Mouse (Mus musculus) layer of hippocampus, postnatal 10 days (tissue): Measurements from ENCODE around the gene Ndufb6. TPM values are rescaled to one million over a fixed set of nuclear protein-coding genes. Genes with fewer than 3 reads are reported as not detected.

Experiments
- DNase-seq, 2 experiments: peaks; one replicate each; pipeline ENCODE4 v3.0.0; 2021; ENCODE audit warnings: low spot score in 2 of 2
- total RNA-seq, 2 experiments: library from RNA; stranded (reverse); gene quantifications; 2 replicates each; pipeline ENCODE4 v1.2.3; 2021

The Ndufb6 gene
- total RNA-seq, 2 experiments from 2014 or later = 229 TPM

- DNase-seq = no peak
Observed at GRCm38 (mm10) chr4:40254385-40255103, 24.7 kb downstream of the Ndufb6 start.

GRCm38 (mm10) chr4:40253766-40254165, 25.5 kb downstream of the Ndufb6 start:
- no peak for DNase-seq

DNA sequence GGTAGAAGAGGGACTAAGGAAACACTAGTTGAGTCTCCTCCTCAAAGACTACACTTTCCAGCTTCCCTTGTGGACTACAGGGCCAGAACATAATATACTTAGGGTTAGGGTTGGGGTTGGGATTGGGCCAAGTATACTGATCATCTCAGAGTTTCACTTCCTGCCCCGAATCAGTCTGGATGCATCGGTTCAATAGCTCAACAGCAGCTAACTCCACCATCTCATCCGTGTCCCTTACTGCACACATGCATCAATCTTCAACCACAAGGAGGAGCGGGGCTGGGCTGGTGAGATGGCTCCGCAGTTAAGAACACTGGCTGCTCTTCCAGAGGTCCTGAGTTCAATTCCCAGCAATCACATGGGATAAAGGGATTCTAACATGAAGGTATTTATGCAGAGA, 28.2 kb downstream of the Ndufb6 start:
- no peak for DNase-seq

- DNase-seq = no peak
Observed at GRCm38 (mm10) chr4:40244035-40244434, 35.2 kb downstream of the Ndufb6 start.

- DNase-seq = no peak
Observed at GRCm38 (mm10) chr4:40243006-40243405, 36.2 kb downstream of the Ndufb6 start.

DNA sequence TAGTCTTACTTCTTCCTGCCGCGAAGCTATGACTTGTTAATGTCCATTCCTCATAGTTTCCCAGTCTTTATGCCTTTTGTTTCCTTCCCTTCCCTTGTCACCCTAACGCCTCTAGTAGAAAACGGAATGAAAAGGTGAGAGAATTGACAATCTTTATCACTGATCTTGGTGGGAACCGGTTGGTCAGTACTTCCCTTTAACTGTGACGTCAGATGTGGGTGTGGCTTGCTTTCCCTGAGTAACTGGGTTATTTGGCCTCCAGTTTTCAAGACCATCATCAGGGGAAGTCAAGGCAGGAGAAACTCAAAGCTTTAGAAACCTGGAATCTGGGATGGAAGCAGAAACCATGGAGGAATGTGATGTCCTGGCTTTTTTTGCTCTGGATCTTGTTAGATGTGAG, 37.3 kb downstream of the Ndufb6 start:
- no peak for DNase-seq

- no peak for DNase-seq
Observed at GRCm38 (mm10) chr4:40240272-40240744, 38.9 kb downstream of the Ndufb6 start.

- DNase-seq = peak; percentile 17 to 25
Observed at GRCm38 (mm10) chr4:40239409-40240271, 39.6 kb downstream of the Ndufb6 start, which contains the start of gene Ddx58. Ddx58 (minus strand) TSS chr4:40239828.

DNA sequence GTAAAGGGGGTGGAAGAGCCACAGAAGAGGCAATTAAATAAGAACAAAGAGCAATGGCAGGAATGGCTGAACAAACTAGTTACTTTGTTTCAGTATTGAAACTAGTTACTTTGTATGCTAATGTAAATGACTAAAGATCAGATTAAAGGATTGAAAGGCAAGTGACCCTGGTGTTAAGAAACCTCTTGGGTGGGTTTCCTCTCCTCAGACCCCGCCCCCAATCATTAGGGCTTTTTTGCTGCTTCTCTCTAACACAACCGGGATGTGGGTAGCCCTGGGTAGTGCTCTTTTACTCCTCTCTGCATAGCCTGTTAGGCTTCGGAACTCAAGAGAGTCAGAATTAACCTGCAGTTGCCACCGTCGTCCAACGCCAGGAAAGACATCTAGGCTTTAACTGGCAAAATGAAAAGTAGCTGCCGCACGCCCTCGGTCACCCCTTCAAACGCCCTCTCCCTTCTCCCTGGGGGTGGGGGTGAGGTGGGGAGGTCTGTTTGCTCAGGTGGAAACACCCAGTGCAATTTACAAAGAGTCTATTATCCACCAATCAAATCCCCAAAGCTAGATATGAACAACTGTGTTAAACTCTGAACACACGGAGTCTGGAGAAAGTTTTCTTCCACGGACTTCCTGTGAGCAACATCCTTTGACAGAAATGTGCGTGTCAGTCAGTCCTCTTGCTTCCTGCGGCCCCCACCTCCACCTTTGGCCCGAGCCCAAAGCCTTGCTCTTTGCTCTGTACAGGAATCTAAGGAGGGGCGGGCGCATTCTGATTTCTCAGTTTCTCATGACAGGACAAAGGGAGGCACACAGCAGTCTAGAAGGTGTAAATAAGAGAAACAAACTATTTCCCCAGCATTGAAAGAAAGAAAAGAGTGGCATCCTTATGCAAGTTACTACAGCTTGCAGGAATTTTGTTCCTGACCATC, 40.5 kb downstream of the Ndufb6 start:
- DNase-seq = peak; percentile 15 to 35

DNA sequence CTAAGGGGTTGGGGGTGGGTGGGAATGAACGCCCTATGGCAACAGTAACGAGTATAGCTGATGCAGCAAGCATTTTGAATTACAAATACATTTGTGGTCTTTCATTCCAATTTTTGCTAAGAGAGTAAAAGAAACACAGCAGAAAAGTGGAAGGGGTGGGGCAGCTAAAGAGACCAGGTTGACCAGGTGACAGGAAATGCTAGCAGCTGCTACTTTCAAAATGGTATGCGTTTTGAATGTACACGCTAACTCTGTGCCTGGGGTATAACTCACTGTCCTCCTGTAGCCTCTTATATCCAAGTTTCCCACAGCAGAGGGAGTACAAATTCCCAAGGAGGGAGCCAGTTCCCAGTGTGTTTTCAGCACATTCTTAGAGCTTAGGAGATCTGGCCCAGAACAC, 42.4 kb downstream of the Ndufb6 start:
- DNase-seq = no peak

DNA sequence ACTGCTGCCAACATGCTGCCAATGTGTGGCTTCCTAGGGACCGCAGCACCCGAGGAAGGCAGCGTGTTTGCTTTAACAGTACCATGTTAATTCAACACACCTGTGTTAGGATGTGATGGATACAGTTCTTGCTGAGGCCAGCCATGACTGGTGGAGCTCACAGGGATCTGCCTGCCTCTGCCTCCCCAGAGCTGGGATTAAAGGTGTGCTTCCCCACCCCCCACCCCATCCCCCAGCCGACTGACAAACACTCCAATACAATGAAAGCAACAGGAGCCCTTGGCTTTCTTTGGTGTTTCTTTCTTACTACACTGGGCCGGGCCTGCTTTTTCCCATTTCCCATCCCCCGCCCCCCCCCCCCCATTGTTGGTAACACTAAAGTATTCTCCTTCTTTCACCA, 45.0 kb downstream of the Ndufb6 start:
- no peak for DNase-seq

- no peak for DNase-seq
Observed at GRCm38 (mm10) chr4:40233062-40233664, 46.1 kb downstream of the Ndufb6 start.

- DNase-seq = no peak
Observed at GRCm38 (mm10) chr4:40229723-40230122, 49.5 kb downstream of the Ndufb6 start.

- no peak for DNase-seq
Observed at GRCm38 (mm10) chr4:40227886-40228285, 51.3 kb downstream of the Ndufb6 start.

DNA sequence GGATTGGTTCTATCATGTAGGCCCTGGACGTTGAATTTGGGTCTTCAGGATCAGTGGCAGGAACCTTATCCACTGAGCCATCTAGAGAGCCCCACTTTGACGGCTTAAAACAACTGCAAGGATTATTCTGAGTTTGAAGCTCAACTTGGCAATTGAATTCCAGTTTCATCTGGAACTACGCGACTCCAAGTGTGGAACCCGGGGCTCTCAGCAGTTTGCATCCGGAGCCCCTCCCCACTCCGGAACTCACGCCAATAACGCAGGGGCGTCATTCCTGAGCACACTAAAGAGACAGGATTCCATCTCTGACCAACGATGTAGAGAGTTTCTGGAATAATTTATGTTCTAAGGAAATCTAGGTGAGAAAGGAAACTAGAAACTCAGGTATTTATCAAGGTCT, 52.1 kb downstream of the Ndufb6 start:
- DNase-seq = no peak

DNA sequence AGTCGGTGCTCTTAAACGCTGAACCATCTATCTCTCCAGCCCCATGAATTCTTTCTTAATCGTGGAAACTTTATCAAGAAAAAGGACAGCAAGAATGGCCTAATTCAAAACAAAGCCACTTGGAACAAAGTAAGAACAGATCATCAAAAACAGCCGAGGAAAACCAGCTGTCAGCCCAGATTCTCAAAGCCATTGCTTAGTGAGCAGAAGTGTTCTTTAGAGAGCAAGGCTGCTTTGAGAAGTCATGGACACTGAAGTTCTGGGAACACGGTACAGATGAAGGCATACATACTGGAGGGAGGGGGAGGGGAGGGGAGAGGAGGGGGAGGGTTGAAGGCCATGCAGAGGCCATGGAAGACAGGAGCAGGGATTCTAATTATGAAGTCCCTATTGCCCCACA, 53.1 kb downstream of the Ndufb6 start:
- no peak for DNase-seq

GRCm38 (mm10) chr4:40221876-40222585, 57.2 kb downstream of the Ndufb6 start:
- DNase-seq = no peak

GRCm38 (mm10) chr4:40221004-40221760, 58.0 kb downstream of the Ndufb6 start:
- no peak for DNase-seq
